Mouse (Mus musculus): ENCODE measurements around the gene Coa7.
A peak's percentile ranks its signal among the peaks of the same experiment; 100 is the strongest.

The Coa7 gene

DNA sequence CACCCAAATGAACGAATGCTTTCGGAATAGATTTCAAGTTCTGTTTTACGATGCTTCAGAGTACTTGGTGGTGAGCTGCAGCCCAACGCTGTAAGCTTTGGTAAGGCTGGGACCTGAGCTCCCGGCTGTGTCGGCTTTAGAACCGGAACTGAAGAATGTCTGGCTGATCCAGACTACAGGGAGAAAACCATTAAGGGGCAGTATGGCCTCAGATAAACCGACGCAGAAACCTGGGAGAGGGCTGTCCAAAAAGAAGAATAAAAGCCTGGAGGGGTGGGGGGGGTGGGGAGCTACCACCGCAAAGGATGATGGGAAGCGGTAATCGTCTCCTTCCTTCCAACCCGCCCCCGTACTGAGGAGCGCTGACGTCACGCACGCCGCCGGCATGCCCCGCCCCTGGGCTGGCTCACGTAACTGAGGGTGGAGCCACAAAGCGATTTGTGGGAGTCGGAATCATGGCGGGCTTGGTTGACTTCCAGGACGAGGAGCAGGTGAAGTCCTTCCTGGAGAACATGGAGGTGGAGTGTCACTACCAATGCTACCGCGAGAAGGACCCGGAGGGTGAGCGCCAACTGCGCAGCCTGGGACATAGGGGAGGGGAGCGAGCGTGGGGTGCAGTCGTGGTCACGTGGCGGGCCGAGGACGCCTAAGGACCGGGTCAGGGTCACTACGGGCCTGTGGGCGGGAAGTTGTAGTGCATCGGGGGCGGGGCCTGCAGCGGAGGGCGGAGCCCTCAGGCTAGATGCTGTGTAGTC lies at the start of gene Coa7:
Gene Coa7 (plus strand): TSS at position 411 of the 755 bp plus-strand sequence.
- peak; percentile 91 to 96 for DNase-seq (ENCODE audit: low spot score in 2 of 2)

DNA sequence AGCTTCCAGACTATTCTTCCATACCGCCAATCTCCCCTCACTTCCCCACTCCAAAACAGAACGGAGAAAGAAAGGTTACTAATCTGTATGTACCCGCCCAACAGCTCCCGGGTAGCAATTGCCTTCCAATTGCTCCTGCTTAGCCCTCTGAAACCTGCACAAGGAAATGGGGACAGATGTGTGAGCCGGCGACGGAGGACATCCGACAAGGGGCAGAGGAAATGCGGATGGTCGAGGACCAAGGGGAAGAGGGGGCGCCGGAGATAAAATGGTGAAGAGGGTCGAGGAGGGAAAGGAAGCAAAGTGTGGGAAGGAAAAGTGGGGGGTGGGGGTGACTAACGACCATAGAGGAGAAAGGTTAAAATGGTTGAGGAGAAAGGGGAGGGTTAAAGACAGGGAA lies 27.7 kb upstream of the Coa7 start:
- peak in 1 of 2 experiments; percentile 29 for DNase-seq (ENCODE audit: low spot score in 2 of 2)

DNA sequence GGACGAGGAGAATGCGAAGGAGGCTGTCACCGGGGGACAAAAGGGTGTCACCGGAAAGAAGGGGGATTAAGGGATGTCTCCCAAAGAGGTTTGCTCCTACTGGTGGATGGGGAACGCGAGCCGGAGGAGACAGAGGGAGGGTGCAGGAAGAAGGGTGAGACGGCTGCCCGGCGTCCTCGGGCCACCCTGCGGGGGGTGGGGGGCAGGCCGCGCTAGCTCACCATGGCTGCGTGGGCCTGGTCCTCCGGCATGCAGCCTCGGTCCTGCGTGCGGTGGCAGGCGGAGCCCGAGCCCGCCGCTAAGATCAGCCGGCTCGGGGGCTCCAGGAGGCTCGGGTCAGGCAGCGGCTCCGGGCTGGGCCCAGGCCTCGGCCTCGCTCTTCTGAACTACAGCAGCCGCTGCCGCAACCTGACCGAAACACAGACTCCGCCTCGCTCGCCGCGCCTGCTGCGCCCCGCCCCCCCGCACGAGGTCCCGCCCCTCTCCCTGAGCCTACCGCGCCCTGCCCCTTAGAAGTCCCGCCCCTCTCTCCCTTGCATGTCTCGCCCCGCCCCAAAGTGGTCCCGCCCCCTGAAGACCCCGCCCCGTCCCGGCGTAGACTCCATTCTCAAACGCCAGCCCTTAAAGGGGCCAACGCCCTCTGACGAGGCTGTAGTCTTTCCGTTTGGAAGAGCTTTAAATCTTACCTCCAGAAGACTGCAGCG lies 27.1 kb upstream of the Coa7 start, which contains the start of gene Zyg11b:
Gene Zyg11b (minus strand): TSS at position 427 of the 704 bp plus-strand sequence.
- peak; percentile 72 to 84 for DNase-seq (ENCODE audit: low spot score in 2 of 2)

DNA sequence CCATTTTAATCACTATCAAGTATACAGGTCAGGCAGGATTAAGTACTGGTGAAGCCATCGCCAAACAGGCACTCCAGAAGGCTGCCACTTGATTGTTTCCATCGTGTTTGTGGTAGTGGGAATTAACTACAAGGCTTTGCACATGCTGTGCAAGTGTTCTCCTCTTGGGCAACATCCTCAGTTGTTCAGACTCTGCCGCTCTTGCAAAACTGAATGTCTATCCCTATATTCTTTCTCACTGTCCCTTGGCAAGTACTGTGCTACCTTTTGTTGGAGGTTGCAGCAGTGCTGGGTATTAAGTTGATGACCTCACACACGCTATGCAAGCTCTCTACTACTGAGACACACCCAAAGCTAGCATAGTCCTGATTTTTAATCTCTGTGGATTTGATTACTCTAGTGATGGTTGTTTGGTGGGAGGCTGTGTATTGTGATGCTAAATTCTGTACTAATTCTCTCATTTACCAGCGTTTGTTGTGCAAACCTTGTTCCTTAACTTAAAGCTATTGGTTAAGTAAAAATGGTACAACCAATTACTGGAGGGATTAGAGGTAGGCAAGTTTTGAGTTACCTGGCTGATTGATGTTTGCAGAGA lies 25.5 kb upstream of the Coa7 start:
- no peak for DNase-seq (ENCODE audit: low spot score in 2 of 2)

DNA sequence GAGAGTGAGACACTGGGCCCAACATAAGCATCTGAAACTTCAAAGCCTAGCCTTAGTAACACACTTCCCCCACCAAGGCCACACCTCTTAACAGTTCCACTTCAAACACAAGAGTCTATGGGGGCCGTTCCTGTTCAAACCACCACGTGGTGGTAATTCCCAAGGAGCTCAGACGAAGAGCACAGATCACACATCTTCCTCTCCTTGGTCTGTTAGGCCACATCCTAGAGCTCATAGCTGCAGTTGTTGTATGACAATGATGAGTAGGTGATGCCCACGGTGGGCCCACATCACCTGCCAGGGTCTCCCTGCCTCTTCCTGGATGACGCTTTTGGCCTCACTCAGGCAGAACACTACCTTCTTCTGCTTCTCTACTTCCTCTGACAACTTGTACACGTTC lies 17.2 kb upstream of the Coa7 start:
- DNase-seq (ENCODE audit: low spot score in 2 of 2): no peak

DNA sequence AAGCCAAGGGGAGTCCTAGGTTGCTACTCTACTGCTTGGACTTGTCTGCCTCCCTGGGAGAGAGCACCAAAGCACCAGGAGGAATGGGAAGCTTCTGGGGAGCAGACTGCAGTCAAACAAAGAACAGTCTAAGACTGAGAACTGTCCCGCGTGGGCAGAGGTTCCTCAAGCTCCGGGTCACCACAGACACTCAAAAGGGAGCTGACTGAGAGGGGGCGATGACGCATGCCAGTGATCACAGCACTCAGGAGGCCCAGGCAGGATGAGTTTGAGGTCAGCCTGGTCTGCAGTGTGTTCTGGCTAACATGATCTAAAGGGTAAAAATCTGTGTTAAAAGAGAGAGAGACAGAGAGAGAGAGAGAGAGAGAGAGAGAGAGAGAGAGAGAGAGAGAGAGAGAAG lies 13.9 kb upstream of the Coa7 start:
- DNase-seq (ENCODE audit: low spot score in 2 of 2): no peak

DNA sequence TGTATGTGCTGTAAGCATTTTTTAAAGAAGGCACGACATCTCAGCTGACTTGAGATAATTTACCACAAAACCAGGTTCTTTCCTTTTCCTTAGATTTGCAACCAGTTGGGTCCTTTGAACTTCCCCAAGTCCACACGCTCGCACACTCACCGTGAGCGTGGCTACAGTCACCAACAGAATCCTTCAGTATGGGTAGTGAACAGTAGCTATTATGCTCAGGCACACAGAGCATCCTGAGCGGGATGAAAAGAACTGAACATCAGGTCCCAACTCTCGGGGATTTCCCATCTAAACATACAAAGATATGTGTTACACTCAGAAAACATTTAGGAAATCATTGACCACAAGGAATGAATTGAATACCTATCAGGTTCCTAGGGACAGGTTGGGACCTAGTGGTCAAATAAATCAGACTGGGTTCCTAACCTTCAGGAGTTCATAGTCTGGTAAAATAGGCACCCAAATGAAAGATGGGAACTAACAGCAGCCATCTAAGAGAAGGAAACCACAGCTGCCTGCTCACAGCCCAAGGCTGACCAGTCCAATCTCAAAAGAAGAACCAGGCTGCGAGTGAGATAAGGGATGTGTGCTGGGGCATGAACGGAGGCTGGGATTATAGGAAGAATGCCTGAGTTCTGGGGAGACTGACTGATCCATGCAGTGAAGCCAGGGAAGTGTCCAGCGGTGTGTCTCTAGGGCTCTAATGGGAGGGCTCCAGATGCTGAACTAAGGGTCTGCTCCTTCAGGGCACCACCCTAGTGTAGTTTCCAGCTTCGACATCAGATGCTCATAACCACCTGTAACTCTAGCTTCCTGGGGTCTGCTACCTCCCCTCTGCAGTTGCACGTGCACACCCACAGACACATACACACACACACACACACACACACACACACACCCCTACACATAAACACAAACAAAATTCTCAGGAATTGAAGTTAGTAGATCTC lies 10.0 kb upstream of the Coa7 start:
- DNase-seq (ENCODE audit: low spot score in 2 of 2): no peak

DNA sequence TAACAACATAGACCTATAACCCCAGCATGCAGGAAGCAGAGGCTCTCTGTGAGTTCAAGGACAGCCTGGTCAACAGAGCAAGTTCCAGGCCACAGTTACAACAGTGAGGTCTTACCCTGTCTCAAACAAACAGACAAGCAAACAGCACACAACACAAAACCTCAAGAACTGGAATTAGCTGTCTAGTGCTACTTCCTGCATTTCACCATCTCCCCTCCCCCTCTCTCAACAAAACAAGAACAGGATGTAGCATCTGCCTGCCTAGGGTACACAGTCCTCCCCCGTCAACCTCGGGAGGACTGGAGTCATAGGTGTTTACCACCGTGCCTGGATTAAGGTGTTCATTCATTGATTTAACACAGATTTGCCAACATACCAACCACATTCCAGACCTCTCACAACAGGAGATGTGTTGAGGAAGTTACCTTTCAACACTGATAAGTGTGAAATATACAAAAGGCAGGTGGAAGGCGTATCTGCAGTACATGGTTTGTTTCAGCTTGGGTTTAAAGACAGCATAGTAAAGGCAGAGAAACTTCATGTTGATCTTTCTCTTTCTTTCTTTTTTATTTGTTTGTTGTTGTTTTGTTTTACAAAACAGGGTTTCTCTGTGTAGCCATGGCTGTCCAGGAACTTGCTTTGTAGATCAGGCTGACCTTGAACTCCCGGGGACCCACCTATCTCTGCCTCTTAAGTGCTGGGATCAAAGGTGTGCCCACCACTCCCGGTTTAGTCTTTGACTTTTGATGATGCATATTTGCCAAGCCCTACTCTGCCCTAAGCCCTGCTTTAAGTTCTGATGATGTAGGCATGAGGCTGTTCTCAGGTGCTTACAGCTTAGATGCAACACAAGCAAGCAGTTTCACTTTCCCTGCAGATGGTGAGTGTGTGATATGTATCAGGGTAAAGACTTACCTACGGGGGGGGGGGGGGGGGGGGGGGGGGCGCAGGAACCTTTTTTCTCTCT lies 9.0 kb upstream of the Coa7 start:
- DNase-seq (ENCODE audit: low spot score in 2 of 2): no peak

DNA sequence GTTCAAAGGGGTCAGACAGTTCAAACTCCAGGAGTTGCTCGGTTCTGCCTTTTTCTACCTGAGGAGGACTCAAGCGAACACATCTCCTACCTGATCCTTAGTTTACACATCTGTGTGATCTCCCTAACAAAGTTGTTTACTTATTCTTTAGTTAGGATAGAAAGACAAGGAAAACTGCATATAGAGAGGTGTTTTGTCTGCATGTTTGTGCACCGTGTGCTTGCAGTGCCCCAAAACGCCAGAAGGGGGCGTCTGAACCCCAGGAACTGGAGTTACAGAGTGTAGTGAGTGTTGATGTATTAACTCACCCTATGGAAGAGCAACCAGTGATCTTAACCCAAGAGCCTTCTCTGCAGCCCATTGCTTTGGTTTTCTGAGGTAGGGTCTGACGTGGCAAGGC lies 8.2 kb upstream of the Coa7 start:
- DNase-seq (ENCODE audit: low spot score in 2 of 2): no peak

DNA sequence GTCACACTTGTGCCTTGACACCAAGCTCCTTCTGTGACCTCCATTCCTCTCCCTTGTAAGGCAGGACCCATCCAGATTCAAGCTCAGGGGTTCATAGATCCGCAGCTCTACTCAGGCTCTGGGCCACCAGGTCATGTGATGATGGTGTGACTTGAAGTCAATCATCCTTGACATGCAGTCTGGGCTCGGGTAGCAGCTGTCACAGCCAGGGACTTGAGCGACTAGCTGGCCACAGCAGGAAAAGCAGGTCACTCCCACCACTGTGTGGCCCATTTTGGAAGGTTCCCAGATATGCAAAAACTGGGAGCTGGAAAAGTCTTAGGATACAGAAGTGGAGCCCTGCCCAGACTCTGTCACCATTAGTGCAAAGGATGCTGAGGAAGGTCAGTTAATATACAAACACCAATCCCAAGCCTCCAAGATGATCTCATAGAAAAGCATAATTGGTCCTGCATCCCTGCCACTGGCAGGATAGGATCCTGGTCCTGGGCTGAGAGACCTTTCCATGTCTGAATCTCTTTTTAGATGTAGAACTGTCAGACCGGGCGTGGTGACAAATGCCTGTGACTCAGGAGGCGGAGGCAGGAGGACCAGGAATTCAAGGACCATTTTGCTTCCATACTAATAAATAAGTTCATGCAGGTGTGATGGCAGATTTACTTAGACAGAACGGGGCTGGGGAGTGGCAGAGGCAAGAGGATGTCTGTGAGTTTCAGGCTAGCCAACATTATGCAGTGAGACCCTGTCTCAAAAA lies 7.1 kb upstream of the Coa7 start:
- no peak for DNase-seq (ENCODE audit: low spot score in 2 of 2)

DNA sequence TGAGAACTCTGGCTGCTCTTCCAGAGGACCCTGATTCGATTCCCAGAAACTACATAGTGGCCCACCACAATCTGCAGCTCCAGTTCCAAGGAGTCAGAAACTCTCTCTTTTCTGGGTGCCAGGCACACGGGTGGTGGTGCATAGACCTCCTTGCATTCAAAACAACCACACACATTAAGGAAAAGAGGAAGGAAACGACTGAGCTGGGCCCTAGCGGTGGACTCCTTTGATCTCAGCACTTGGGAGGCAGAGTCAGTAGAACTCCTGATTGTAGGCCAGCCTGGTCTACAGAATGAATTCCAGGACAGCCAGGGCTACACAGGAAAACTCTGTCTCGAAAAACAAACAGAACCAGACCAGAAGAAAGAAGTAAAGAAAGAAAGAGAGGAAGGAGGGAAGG lies 4.4 kb upstream of the Coa7 start:
- no peak for DNase-seq (ENCODE audit: low spot score in 2 of 2)

DNA sequence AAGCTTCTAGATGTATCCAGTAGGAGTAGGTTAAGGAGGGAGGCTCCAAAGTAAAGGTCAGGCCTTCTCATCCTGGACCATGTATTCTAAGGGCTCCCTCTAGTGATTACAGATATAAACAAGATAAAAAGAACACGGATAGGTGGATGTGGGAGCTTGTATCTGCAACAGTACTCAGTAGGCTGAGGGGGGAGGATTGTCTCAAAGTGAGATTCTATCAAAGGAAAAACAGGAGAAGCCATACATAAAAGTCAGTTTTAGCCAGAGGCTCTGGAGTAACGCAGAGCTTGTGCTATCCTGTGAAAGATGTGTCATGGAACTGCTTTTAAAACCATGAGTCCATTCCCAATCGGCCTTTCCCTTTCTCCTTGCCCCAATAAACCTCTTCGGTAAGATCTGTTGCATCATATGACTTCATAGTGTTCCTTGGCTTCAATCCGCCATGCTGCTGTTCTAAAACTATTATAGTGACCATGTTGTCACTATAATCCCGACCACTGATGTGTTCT lies 815 bp upstream of the Coa7 start:
- no peak for DNase-seq (ENCODE audit: low spot score in 2 of 2)

DNA sequence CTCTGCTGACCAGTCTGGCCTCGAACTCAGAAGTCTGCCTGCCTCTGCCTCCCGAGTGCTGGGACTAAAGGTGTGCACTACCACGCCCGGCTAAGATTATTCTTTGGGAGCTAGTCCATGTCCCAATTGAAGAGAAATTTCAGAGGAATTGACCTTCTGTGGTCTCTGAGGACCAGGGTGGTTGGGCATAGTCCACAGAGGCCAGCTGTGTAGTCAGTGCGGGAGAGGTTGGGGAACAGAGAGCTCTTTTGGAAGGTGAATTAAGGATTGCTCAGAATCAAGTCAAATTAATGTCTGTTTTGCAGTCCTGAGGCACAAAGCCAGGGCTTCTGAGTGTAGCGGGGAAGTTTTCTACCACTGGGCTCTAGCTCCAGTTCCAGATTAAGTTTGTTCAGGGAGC lies 1.9 kb downstream of the Coa7 start:
- no peak for DNase-seq (ENCODE audit: low spot score in 2 of 2)

DNA sequence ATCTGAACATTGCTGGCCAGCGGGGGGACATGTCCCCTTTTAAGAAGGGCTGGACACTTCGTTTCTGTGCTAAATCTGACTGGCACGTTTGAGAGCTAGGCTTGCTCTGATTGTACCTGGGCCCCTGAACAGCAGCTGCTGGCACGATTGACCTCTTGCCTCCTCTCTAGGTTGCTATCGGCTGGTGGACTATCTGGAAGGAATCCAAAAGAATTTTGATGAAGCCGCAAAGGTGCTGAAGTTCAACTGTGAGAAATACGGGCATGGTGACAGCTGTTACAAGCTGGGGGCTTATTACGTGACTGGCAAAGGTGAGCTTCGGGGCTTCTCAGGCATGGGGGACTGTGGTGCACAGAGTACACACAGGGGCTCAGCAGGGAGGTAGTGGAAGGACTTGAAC lies 4.1 kb downstream of the Coa7 start:
- DNase-seq (ENCODE audit: low spot score in 2 of 2): no peak

DNA sequence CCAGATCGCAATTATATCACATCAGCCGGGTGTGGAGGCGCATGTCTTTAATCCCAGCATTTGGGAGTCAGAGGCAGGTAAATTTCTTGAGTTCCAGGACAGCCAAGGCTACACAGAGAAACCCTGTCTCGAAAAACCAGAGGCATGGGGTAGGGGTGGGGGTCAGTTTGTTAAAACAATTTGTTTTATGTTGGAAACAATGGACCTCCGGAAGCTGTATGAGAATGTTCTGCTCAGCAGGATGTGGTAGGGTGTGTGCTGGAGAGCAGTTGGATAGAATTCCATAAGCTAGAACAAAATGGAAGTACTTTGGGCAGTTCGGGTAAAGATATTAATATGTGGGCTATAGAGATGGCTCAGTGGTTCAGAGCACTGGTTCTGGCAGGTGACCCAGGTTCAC lies 7.5 kb downstream of the Coa7 start:
- DNase-seq (ENCODE audit: low spot score in 2 of 2): no peak

DNA sequence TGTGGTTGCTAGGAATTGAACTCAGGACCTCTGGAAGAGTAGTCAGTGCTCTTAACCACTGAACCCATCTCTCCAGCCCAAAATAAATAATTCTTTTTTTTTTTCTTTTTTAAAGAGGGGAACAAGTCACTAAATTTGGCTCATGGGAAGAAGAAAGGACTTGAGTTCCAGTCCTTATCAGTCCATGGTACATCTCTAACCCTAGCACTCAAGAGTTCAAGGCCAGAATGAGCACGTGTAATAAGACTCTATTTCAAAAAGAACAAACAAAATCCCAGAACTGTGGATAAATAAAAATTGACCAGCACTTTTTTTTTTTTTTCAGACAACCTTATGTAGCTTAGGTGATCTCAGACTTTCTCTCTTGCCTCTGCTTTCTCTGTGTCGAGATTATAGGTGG lies 8.8 kb downstream of the Coa7 start:
- DNase-seq (ENCODE audit: low spot score in 2 of 2): no peak

DNA sequence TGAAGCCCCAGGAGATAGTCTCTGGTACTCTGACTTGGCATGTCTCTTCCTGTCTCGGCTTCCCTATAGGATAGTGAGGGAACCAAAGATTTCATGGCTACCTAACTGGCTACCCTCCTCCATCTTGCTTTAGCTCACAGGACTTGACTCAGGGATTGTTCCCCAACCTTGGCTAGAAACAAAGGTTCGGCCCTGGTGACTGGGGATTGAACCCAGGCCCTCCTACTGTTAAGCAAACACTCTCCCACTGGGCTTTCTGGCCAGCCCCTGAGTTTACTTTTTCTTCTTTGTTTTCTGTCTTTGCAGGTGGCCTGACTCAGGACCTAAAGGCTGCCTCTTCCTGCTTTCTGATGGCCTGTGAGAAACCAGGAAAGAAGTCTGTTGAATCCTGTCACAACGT lies 9.9 kb downstream of the Coa7 start:
- no peak for DNase-seq (ENCODE audit: low spot score in 2 of 2)

DNA sequence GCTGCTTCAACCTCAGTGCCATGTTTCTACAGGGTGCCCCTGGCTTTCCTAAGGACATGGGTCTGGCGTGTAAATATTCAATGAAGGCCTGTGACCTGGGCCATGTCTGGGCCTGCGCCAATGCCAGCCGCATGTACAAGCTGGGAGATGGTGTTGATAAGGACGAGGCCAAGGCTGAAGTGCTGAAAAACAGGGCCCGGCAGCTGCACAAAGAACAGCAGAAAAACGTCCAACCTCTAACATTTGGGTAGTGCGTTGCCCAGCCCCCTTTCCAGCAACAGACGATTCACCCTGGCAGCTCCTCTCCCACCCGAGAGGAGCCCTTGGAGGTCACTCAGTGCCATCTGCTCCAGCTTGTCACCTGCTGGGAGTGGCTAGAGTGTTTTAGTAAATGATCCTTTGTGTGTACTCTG lies 10.4 kb downstream of the Coa7 start:
- DNase-seq (ENCODE audit: low spot score in 2 of 2): no peak

DNA sequence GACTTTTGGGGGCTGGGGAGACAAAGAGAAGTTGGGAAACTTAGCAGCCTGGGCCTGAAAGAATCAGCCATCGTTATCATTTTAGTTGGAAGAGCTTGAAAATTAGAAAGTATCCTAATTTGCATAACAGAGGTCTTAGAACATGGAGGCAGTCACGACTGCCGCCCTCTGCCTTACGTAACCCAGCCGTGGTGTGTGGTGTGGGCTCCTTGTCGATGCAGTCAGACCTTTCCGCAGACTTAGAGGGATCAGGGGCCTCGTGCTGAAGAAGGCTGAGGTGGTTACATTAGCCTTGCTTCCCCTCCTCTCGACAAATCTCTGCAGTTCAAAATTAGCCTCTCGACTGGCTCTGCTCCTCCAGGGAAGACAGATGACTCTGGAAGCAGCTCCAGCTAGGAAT lies 10.9 kb downstream of the Coa7 start:
- DNase-seq (ENCODE audit: low spot score in 2 of 2): no peak

DNA sequence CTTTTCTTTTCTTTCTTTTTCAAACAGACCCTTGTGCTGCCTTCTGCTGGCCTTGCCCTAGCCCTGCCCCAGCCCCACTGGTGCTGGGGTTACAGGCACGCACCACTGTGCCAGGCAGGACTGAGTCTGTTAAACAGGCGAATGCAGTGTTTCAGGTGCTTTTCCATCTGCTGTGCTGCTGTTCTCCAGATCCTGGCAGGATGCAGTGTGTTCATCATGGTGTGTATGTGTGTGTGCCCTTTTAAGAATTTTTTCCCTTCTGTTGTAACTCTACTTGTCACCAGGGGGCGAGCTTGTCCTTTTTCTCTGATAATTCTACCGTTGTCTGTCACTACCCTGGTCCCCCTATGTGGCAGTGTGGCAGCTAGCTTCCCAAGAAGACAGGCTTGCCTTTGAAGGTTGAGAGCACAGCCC lies 11.3 kb downstream of the Coa7 start:
- DNase-seq (ENCODE audit: low spot score in 2 of 2): peak in 1 of 2 experiments; percentile 59
